Mouse (Mus musculus) adrenal gland, adult 18-20 months (tissue): ENCODE measurements around the gene Fam221b. TPM values are rescaled to one million over a fixed set of nuclear protein-coding genes. Genes with fewer than 3 reads are reported as not detected.

Experiments
- DNase-seq, 2 experiments: peaks; one replicate each; pipeline ENCODE4 v3.0.0; 2021 to 2022; ENCODE audit warnings: low spot score in 2 of 2
- total RNA-seq, 2 experiments: library from RNA; stranded (reverse); gene quantifications; 1 replicate in 1 of 2; 2 replicates in 1 of 2; pipeline ENCODE4 v1.2.3; 2021

Fam221b gene
- total RNA-seq, 2 experiments from 2014 or later = 0.19 to 0.40 TPM

DNA sequence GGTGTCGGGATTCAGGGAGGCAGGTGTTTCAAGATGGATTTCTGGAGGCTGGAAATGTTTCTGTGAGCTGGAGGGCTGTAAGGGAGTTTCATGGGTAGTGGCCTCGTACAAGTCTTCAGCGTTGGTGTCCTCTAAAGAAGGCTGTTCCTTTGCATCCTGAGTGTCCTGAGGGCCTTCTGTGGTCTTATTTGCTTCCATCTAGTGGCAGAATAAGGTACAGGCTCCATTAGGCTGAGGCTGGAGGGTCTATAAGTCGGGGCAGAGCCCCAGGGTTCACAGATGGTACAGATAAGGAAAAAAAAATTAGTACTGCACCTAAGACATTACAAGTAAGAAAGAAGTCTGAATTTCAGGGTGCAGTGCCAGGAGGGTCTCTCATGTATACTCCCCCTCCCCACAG lies 2.5 kb downstream of the Fam221b start:
- DNase-seq = no peak

DNA sequence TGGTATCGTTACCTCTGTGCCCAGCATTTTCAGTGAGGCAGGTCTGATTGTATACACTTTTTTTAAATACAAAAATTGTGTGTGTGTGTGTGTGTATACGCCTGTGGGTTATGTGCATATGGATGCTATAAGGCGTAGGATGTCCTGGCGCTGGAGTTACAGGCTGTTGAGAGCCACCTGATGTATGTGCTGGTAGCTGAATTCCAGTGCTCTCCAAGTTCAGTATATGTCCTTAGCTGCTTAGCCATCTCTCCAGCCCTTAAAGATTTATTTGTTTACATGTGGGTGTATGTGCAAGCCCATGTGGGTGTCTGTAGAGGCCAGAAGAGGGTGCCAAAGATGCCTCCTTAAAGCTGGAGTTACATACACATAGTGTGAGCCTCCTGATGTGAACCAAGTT lies 11.8 kb downstream of the Fam221b start:
- no peak for DNase-seq

DNA sequence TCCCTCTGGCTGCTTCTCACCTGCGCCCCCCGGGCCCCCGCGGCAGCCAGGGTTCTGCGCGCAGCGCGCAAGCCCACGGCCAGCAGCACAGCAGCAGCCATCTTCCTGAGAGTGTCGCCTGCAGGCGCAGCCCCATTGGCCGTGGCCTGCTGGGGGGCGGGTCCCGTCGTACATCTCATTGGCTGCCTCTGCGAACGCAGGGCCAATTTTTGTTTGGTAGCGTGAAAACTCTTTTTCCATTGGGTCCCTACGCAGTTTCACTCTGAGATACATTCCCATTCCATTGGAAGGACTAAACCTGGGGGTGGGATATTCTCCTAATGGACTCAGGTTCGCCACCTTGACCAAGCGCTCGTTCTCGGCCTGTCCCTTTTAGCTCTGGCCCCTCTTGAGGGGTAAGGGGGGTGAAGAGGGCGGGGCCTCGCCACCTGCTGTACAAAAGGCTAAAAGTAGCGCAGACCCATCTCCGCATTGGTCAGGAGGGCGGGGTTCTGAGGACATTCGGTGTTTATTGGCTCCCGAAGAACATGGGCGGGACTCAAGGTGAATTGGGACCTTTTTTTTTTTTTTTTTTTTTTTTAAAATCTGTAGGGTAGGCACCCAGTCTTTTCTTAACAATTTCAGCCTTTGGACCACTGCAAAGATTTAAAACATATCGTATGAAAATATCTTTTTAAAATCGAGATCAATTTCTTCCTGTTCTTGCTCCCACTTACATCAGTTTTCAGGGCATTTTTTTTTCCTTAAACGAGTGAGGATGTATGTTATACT lies 12.4 kb downstream of the Fam221b start, which contains the start of gene Hint2:
Gene Hint2 (minus strand): TSS at position 128 of the 771 bp plus-strand sequence.
- peak; percentile 83 to 86 for DNase-seq

DNA sequence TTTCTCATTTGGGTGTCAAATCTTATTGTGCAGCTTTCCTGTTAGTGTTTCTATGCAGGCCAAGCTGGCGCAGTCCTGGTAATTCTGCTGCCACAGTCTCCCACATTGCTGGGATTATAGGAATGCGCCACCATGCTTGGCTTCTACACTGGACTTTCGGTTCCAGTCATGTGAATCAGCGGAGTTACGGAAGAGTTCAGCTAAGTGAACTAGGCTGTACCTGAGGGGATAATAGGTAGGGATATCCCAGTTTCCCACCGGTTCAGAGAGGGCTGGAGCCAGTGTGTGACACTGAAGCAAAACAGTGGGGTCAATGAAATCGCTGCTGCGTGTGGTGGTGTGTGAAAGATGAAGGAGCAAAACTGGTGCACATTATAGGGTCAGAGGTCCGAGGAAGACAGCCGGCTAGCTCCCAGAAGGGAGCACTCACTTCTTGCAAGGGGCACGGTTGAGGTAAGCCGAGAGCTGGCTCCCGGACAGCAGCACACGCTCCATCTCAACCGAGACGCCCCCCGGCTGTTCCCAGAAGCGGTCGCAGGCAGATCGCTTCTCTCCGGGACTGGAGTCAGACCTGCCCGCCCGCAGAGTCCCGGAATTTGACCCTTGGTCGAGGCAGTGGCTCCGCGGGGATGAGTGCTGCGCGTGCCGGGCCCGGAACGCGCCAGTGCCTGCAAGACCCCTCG lies 13.1 kb downstream of the Fam221b start:
- DNase-seq = no peak

DNA sequence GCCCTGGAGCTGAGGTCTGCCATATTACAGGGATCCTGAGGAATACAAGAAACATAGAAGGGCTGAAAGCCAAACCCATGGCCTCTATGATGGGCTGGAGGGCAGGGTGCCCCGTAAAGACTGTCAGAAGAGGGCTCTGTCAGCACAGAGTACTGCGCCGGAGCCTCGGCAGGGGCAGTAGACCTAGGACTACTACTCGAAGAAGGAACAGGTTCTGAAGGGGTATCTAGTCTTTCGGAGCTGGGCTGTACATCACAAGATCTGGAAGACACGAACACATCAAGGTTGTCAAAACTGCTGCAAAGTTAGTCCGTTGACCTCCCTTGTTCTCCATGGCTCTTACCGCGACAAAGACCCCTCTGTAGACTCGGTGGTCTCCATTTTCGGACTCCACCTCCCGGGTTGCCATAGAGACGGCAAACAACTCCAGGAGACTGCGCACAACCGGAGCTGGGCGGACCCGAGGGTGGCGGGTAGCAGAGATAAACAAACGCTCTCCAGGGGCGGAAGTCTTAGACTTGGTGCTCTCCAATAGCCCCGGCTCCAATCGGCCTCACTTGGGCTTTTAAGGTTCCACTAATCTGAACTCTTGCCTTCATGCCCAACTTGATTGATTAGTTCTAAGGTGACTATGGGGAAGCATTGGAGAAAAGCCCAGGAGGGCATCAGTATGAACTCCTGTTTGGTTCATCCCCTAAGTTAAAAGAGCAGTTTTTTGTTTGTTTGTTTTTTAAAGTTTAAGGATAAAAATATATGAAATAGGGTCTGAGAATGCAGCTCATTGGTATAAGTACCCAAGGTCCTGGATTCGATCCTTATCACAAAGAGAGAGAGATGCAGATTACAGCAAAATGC lies 15.6 kb downstream of the Fam221b start, which contains the start of gene Spag8:
Gene Spag8 (minus strand): TSS at position 434 of the 855 bp plus-strand sequence.
- DNase-seq = no peak

DNA sequence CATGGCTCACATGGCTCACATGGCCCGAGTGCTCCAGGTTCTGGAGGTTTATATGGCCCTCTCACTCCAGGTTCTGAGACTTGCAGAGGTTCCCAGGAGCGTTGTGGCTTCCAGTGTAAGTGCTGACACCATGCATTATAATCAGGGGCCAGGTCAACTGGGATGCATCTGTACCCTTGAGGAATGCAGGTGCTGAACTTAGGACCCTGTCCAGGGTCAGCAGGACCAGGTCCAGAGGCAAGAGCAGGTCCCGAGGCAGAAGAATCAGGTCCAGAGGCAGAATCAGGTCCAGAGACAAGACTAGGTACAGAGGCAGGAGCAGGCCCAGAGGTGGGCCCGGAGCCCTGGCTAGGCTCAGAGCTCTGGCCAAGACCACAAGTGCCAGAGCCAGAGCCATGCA lies 16.2 kb downstream of the Fam221b start:
- DNase-seq = no peak

DNA sequence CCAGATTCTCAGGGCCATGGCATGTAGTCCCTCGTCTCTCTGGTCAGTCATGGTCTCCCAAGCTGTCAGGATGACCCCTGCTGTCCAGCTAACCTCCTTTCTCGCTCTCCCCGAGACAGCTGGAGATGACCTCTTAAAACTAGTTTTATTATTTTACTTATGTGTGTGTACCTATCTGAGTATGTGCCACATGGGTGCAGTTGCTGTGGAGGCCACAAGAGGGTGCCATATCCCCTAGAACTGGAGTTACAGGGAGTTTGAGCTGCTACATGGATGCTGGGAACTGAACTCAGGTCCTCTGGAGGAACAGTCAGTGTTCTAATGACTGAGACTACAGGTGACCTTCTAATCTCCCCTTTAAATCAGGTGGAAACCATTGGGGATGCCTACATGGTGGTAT lies 19.2 kb downstream of the Fam221b start:
- no peak for DNase-seq

DNA sequence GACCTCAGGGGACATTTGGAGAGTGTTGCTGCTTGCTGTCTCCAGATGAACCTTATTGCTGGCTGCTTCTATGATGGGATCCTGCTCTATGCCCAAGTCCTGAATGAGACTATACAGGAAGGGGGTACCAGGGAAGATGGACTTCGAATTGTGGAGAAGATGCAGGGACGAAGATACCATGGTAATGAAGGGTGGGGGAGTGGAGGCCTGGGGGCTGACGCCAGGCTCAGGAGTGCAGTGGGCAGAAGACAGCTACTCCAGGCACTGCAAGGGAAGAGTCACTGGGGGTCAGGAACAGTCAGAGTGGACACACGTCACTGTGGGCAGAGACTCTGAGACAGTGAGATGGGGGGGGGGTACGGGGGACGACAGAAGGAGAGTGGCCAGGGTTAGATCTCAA lies 28.5 kb downstream of the Fam221b start:
- DNase-seq = peak in 1 of 2 experiments; percentile 13

DNA sequence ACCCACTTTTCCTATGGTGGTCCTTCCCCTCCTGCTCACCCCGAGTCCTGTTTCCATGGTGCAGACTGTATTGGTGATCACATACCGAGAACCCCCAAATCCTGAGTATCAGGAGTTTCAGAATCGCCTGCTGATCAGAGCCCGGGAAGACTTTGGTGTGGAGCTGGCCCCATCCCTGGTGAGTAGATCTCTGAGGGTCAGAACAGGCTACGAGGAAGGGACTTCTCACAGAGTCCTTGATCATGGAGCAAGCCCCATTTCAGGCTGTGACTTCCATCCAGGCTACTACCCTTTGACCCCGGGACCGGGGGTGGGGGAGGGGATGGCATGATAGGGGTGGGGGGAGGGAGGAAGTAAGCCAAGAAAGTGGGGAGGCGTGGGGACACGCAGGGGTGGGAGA lies 28.9 kb downstream of the Fam221b start:
- DNase-seq = no peak

DNA sequence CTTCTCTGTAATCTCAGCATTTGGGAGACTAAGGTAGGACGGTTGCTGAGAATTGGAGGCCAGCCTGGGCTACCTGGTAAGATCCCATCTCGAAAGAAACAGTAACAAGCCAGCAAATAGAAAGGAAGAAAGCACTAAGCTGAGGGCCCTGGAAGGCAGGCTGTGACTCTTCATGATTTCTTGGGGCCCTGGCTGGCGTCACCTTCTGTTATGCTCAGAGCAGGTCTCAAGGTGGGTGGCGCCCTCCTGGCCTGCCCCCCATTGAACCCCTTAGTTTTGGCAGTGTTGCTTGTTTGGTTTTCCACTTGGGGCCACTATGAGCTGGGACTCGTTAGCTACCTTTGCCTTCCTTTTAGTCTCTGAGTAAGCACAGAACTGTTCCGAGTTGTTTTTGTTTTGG lies 32.2 kb downstream of the Fam221b start:
- DNase-seq = peak in 1 of 2 experiments; percentile 7

DNA sequence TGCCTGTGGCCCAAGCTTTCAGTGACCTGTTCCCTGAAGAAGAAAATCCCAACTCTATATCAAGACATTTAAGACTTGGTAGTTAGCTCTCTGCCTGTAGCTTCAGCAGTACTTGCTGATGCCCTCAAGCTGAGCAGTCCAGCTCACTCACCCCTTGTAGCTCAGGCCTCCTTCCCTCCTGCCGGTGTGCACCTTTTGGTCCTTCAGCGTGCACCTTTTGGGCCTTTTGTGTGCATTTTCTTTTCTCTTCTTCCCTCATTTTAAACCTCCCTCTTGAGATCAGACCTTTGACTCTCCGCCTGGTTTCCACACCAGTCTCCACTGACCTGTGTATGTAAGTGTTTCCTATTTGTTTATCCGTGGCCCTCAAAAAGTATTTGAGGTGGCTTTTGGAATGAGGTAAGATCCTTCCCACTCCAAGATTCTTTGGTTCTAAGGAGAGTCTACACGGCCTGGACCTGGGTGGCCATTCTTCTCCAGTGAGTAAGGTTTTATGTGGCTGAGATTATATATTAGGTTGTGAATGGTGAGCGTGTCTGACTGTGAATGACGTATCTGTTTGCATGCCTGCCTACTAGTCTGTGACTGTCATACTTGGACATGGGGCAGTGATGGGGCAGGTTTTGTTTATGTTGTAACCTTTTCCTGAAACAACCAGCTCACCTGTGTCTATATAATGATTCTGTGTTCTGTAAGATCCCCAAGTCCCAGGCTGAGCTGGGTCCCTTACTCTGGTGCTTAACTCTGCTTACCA lies 34.1 kb downstream of the Fam221b start:
- peak in 1 of 2 experiments; percentile 8 for DNase-seq

DNA sequence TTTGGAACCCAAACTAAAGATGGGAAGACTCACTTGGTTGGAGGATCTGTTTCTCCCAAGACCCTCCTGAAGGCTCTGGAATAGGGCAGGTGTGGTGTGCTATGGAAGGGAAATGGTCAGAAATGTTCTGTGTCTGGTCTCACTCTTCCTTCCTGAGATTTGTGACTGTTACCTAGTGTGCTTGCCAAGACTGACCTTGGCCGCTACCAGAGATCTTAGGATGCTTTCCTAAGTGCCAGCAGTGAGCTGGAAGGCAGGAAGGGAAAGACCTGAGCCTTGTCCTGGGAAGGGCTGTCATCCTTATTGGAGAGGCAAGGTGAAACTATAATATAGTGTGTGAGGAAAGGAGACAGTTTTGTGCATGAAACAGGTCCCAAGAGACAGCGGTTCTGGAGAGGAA lies 35.2 kb downstream of the Fam221b start:
- DNase-seq = peak in 1 of 2 experiments; percentile 14

DNA sequence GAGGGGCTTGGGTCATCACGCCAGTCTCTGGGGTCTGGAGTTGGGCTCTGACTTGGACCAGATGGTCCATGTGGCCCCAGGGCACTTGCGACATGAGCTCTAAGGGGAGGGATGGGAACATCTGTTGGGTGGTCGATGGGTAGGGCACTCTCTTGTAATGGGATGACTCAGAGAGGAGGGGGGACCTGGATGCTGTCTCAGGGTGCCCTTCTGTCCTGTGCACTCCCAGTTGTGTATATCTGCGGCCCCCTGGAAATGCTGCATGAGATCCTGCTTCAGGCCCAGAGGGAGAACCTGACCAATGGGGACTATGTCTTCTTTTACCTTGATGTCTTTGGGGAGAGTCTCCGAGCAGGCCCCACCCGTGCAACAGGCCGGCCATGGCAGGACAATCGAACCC lies 35.6 kb downstream of the Fam221b start:
- DNase-seq = peak in 1 of 2 experiments; percentile 21

DNA sequence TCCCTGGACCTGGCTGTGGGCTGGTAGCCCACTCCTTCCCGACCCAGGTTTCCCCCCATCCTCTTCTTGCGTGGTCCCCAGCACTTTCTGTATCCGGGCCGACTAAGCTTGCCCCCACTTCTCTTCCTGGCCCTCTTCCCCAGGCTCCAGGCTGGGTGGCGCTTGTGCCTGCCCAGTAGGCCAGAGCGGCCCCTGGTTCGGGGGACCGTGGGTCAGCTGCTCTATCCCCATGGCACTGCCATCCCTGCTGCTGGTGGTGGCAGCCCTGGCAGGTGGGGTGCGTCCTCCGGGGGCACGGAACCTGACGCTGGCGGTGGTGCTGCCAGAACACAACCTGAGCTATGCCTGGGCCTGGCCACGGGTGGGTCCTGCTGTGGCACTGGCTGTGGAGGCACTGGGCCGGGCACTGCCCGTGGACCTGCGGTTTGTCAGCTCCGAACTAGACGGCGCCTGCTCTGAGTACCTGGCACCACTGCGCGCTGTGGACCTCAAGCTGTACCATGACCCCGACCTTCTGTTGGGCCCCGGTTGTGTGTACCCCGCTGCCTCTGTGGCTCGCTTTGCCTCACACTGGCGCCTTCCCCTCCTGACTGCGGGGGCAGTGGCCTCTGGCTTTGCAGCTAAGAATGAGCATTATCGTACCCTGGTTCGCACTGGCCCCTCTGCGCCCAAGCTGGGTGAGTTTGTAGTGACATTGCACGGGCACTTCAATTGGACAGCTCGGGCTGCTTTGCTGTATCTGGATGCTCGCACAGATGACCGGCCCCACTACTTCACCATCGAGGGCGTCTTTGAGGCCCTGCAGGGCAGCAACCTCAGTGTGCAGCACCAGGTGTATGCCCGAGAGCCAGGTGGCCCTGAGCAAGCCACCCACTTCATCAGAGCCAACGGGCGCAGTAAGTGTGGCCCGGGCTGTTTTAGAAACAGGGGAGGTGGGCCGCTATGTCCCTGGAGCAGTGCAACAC lies 36.7 kb downstream of the Fam221b start:
- DNase-seq = peak in 1 of 2 experiments; percentile 26

DNA sequence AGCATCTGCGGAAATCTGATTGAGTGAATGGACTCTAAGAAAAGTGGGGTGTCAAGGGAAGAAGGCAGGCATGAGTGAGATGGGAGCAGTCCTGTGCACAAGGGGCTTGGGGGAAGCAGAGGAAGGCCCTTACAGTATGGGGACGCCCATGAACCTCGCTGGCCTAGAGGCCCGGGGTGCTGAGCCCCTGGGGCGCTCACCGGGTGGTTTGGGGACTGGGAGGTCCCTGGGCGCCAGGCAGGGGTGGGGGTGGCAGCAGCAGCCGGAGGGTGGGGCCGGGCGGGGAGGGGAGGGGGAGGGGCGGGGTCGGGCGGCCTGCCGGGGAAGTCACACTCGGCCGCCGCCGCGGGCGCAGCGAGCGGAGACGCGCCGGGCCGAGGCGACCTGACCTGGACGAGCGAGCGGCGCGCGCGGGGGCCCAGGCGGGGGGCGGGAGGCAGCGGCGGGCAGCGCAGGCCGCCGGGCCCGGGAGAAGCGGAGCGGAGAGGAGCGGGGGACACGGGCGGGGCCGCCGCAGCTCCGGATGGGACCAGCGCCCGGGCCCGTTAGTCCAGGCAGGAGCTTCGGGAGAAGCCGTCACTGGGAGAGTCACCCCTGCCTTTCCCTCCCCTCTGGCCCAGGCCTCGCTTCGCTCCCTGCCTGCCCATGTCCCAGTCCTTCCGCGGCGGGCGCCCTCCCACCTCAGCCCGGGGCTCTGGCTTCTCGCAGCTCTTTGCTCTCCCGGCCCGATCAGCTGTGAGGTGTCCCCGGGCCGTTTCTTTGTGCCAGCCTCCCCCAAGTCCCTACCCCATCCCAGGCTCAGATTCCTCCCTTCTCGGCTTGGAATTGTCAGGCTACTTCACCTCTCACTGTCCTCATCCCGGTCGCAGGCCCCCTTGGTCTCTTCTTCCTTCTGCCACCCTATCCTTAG lies 37.6 kb downstream of the Fam221b start, which contains the start of gene Npr2:
Gene Npr2 (plus strand): TSS at position 890 of the 910 bp plus-strand sequence.
- peak; percentile 54 to 70 for DNase-seq

DNA sequence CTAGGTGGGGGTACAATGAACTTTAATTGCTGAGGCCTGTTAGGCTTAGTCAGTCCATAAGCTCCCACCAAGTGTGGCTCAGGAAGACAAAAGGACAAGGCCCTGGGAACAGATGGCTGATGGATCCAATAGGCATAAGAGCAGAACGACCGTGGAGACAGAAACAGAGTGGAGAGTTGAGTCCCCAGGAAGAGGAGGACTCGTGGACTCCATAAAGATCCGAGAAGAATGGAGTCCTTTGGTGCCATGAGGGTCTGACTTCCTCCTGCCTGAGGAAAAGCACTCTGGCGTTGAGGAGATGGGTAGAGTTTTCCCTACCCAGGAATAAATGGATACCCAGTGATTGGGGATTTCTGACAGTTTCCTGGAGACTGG lies 38.3 kb downstream of the Fam221b start:
- DNase-seq = no peak

DNA sequence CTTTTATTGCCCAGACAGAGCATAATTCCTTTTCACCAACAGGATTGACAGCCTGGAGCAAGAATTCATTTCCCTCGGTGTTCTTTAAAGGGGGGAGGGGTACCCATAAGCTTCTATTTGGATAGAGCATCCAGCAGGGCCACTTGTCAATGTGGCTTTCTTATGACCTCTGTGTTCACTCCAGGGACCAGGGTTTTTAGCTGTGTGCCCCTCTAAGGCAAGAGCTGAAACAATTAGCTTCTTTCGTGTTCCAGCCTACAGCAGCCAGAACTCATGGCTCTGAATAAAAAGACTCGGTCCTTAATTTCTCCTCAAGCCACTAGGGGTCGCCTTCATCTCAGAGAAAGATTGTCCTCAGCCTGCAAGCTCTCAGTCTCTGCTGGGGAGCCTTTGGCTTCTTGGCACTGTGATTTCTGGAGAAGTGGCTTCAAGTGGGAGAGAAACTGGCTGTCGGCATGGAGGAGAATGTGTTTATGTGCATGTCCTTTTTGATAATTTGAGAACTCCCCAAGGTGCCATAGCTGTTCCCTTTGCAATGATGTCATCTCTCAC lies 38.8 kb downstream of the Fam221b start:
- DNase-seq = peak; percentile 66 to 75
